Mouse (Mus musculus): ENCODE data around the gene Ucma. TPM values are rescaled to one million over a fixed set of nuclear protein-coding genes. Genes with fewer than 3 reads are reported as not detected.

Gene Ucma
- polyA plus RNA-seq, 1 experiment from 2014 or later: 0.49 TPM

- H3K36me3 ChIP-seq (ENCODE audit: control insufficient read depth, insufficient read depth): no peaks in the 10 kb centered on the region
- no peak overlapping the region for H3K4me2 ChIP-seq (ENCODE audit: low read depth, low read length)
- WGBS: 79% methylated on average over 12 of the region's 12 CpGs
- H3K4me1 ChIP-seq (ENCODE audit: control insufficient read depth, insufficient read depth, low read length): no peaks in the 10 kb centered on the region
- no peak overlapping the region for H3K9ac ChIP-seq (ENCODE audit: low read length)
- H3K27ac ChIP-seq (ENCODE audit: low read length): no peak overlapping the region
- no peak for ATAC-seq (replicated peaks; ENCODE audit: extremely low read depth, insufficient read depth, low FRiP score)
- no peaks in the 10 kb centered on the region for H3K9me3 ChIP-seq (replicated peaks; ENCODE audit: control insufficient read depth, low read length)
- H3K27me3 ChIP-seq (ENCODE audit: control insufficient read depth, insufficient read depth, low read length): no peaks in the 10 kb centered on the region
- no peak overlapping the region for H3K4me3 ChIP-seq (ENCODE audit: low read length)
Observed at GRCm38 (mm10) chr2:4958039-4958438, 17.9 kb upstream of the Ucma start.

- Histone ChIP-seq H3K27ac (ENCODE audit: low read length) (no peak overlapping the region), H3K4me1 (ENCODE audit: control insufficient read depth, insufficient read depth, low read length) (no peaks in the 10 kb centered on the region), H3K36me3 (ENCODE audit: control insufficient read depth, insufficient read depth) (no peaks in the 10 kb centered on the region), H3K4me2 (ENCODE audit: low read depth, low read length) (no peak overlapping the region), H3K4me3 (ENCODE audit: low read length) (no peak overlapping the region), H3K9me3 (replicated peaks; ENCODE audit: control insufficient read depth, low read length) (no peaks in the 10 kb centered on the region), H3K27me3 (ENCODE audit: control insufficient read depth, insufficient read depth, low read length) (no peaks in the 10 kb centered on the region), H3K9ac (ENCODE audit: low read length) (no peak overlapping the region)
- WGBS: 87% methylated on average over 2 of the region's 2 CpGs
- no peak for ATAC-seq (replicated peaks; ENCODE audit: extremely low read depth, insufficient read depth, low FRiP score)
Observed at GRCm38 (mm10) chr2:4967806-4968205, 8.1 kb upstream of the Ucma start.

- H3K4me2 ChIP-seq (ENCODE audit: low read depth, low read length): no peak overlapping the region
- H3K9ac ChIP-seq (ENCODE audit: low read length): no peak overlapping the region
- no peaks in the 10 kb centered on the region for H3K36me3 ChIP-seq (ENCODE audit: control insufficient read depth, insufficient read depth)
- H3K4me3 ChIP-seq (ENCODE audit: low read length): no peak overlapping the region
- ATAC-seq (replicated peaks; ENCODE audit: extremely low read depth, insufficient read depth, low FRiP score): no peak
- H3K4me1 ChIP-seq (ENCODE audit: control insufficient read depth, insufficient read depth, low read length): no peaks in the 10 kb centered on the region
- no peak overlapping the region for H3K27ac ChIP-seq (ENCODE audit: low read length)
- WGBS: 87% methylated on average over 1 of the region's 2 CpGs
- no peaks in the 10 kb centered on the region for H3K9me3 ChIP-seq (replicated peaks; ENCODE audit: control insufficient read depth, low read length)
- no peaks in the 10 kb centered on the region for H3K27me3 ChIP-seq (ENCODE audit: control insufficient read depth, insufficient read depth, low read length)
Observed at GRCm38 (mm10) chr2:4969083-4969482, 6.8 kb upstream of the Ucma start.

GRCm38 (mm10) chr2:4978091-4978490, 2.2 kb downstream of the Ucma start:
- no peaks in the 10 kb centered on the region for H3K27me3 ChIP-seq (ENCODE audit: control insufficient read depth, insufficient read depth, low read length)
- peaks cover 4% of the 10 kb centered on the region; the same call in 1 of the 2 replicates for H3K4me1 ChIP-seq (ENCODE audit: control insufficient read depth, insufficient read depth, low read length)
- 27% methylated on average over 8 of the region's 8 CpGs for WGBS
- no peaks in the 10 kb centered on the region for H3K9me3 ChIP-seq (replicated peaks; ENCODE audit: control insufficient read depth, low read length)
- no peak overlapping the region for H3K9ac ChIP-seq (ENCODE audit: low read length)
- no peak overlapping the region for H3K4me2 ChIP-seq (ENCODE audit: low read depth, low read length)
- no peak for ATAC-seq (replicated peaks; ENCODE audit: extremely low read depth, insufficient read depth, low FRiP score)
- no peak overlapping the region; the same call in 1 of the 2 replicates for H3K27ac ChIP-seq (ENCODE audit: low read length)
- no peaks in the 10 kb centered on the region for H3K36me3 ChIP-seq (ENCODE audit: control insufficient read depth, insufficient read depth)
- no peak overlapping the region for H3K4me3 ChIP-seq (ENCODE audit: low read length)

DNA sequence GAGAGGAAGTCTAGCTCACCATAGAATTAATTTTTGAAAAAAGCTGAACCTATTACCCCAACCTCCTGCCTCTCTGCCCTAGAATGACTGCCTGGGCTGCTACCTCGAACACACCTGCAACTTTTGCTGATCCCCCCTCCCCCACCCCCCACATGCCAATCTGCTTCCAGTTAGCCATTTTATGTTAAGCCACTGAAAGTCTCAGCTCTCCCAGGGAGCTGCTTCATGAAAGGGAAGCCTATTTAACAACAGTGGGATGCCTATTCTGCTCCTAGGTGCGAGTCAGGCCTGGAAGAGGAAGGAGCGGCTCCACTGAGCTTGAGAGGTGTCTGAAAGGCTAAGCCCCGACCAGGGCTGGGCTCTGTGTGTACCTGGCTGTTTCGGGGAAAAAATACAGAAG, 8.1 kb downstream of the Ucma start:
- H3K4me1 ChIP-seq (ENCODE audit: control insufficient read depth, insufficient read depth, low read length): no peaks in the 10 kb centered on the region
- no peak overlapping the region for H3K27ac ChIP-seq (ENCODE audit: low read length)
- whole genome bisulfite sequencing: 33% methylated on average over 5 of the region's 5 CpGs
- no peaks in the 10 kb centered on the region for H3K27me3 ChIP-seq (ENCODE audit: control insufficient read depth, insufficient read depth, low read length)
- ATAC-seq (replicated peaks; ENCODE audit: extremely low read depth, insufficient read depth, low FRiP score): no peak
- H3K9ac ChIP-seq (ENCODE audit: low read length): no peak overlapping the region
- no peak overlapping the region for H3K4me2 ChIP-seq (ENCODE audit: low read depth, low read length)
- no peaks in the 10 kb centered on the region for H3K36me3 ChIP-seq (ENCODE audit: control insufficient read depth, insufficient read depth)
- H3K9me3 ChIP-seq (replicated peaks; ENCODE audit: control insufficient read depth, low read length): no peaks in the 10 kb centered on the region
- H3K4me3 ChIP-seq (ENCODE audit: low read length): no peak overlapping the region

DNA sequence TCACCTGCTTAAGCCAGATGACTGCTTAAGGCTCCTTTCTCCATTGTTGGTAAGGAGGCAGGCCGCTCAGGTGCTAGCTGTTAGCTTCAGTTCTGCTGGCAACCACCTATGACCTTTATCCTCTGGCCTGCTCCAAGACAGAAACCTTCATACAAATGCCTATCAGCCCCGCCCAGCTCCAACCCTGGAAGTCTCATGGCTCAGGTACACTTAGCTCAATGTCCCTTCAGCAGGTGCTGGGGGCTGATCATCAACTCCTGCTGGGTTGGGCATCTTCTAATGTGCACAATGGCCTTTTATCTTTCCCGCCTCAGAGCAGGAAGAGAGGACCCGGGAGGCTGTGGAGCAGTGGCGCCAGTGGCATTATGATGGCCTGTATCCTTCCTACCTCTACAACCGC, 9.1 kb downstream of the Ucma start:
- H3K36me3 ChIP-seq (ENCODE audit: control insufficient read depth, insufficient read depth): no peaks in the 10 kb centered on the region
- 71% methylated on average over 6 of the region's 6 CpGs for WGBS
- ATAC-seq (replicated peaks; ENCODE audit: extremely low read depth, insufficient read depth, low FRiP score): no peak

GRCm38 (mm10) chr2:4986798-4987197, 10.9 kb downstream of the Ucma start:
- Histone ChIP-seq H3K27ac (ENCODE audit: low read length) (no peak overlapping the region), H3K4me3 (ENCODE audit: low read length) (no peak overlapping the region), H3K9ac (ENCODE audit: low read length) (no peak overlapping the region), H3K4me1 (ENCODE audit: control insufficient read depth, insufficient read depth, low read length) (no peaks in the 10 kb centered on the region), H3K9me3 (replicated peaks; ENCODE audit: control insufficient read depth, low read length) (no peaks in the 10 kb centered on the region), H3K36me3 (ENCODE audit: control insufficient read depth, insufficient read depth) (peaks cover 5% of the 10 kb centered on the region; the same call in 1 of the 2 replicates), H3K27me3 (ENCODE audit: control insufficient read depth, insufficient read depth, low read length) (no peaks in the 10 kb centered on the region), H3K4me2 (ENCODE audit: low read depth, low read length) (no peak overlapping the region)
- ATAC-seq (replicated peaks; ENCODE audit: extremely low read depth, insufficient read depth, low FRiP score): no peak
- WGBS: 83% methylated on average over 4 of the region's 4 CpGs

More for the DNA sequence above, 9.1 kb downstream of the Ucma start:
- Histone ChIP-seq H3K4me2 (ENCODE audit: low read depth, low read length) (no peak overlapping the region), H3K27me3 (ENCODE audit: control insufficient read depth, insufficient read depth, low read length) (no peaks in the 10 kb centered on the region), H3K4me1 (ENCODE audit: control insufficient read depth, insufficient read depth, low read length) (no peaks in the 10 kb centered on the region), H3K27ac (ENCODE audit: low read length) (no peak overlapping the region), H3K4me3 (ENCODE audit: low read length) (no peak overlapping the region), H3K9ac (ENCODE audit: low read length) (no peak overlapping the region), H3K9me3 (replicated peaks; ENCODE audit: control insufficient read depth, low read length) (no peaks in the 10 kb centered on the region)

GRCm38 (mm10) chr2:4987388-4988180, 11.7 kb downstream of the Ucma start:
- Histone ChIP-seq H3K4me2 (ENCODE audit: low read depth, low read length) (no peak overlapping the region), H3K4me1 (ENCODE audit: control insufficient read depth, insufficient read depth, low read length) (no peaks in the 10 kb centered on the region), H3K9ac (ENCODE audit: low read length) (no peak overlapping the region), H3K27me3 (ENCODE audit: control insufficient read depth, insufficient read depth, low read length) (no peaks in the 10 kb centered on the region), H3K4me3 (ENCODE audit: low read length) (no peak overlapping the region), H3K9me3 (replicated peaks; ENCODE audit: control insufficient read depth, low read length) (no peaks in the 10 kb centered on the region), H3K27ac (ENCODE audit: low read length) (no peak overlapping the region), H3K36me3 (ENCODE audit: control insufficient read depth, insufficient read depth) (peaks cover 7% of the 10 kb centered on the region)
- no peak for ATAC-seq (replicated peaks; ENCODE audit: extremely low read depth, insufficient read depth, low FRiP score)
- WGBS: 73% methylated on average over 8 of the region's 8 CpGs

DNA sequence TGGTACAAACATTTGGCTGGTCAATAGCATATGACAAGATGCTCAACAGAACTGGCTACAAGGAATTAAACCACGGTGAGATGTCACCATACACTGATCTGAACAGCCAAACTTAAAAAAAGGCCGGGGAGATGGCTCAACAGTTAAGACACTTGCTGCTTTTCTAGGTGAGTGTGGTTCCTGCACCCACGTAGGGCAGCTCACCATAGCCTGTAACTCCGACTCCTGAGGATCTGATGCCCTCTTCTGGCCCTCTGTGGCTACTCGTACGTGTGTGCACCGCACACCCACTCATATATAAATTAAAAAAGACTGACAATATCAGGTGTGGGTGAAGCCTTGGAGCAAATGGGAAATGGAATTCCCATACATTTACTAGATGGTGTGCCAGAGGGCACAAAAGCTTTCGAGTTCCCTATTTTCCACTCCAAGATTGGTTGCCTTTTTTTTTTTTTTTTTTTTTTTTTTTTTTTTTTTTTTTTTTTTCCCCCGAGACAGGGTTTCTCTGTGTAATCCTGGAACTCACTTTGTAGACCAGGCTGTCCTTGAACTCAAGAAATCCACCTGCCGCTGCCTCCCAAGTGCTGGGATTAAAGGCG, 13.0 kb downstream of the Ucma start:
- Histone ChIP-seq H3K27ac (ENCODE audit: low read length) (no peak overlapping the region), H3K4me3 (ENCODE audit: low read length) (no peak overlapping the region), H3K27me3 (ENCODE audit: control insufficient read depth, insufficient read depth, low read length) (no peaks in the 10 kb centered on the region), H3K9ac (ENCODE audit: low read length) (no peak overlapping the region), H3K36me3 (ENCODE audit: control insufficient read depth, insufficient read depth) (peaks cover 12% of the 10 kb centered on the region), H3K9me3 (replicated peaks; ENCODE audit: control insufficient read depth, low read length) (no peaks in the 10 kb centered on the region), H3K4me1 (ENCODE audit: control insufficient read depth, insufficient read depth, low read length) (no peaks in the 10 kb centered on the region), H3K4me2 (ENCODE audit: low read depth, low read length) (no peak overlapping the region)
- 77% methylated on average over 11 of the region's 11 CpGs for WGBS
- no peak for ATAC-seq (replicated peaks; ENCODE audit: extremely low read depth, insufficient read depth, low FRiP score)

Data from heart, embryonic 16.5 days (tissue).